Mouse (Mus musculus) right cerebral cortex, adult 18-20 months (tissue): ENCODE data around the gene Slc30a4.

Source experiments
- DNase-seq: peaks from one replicate; pipeline ENCODE4 v3.0.0; 2022; ENCODE audit warnings: mixed read lengths

The Slc30a4 gene

DNA sequence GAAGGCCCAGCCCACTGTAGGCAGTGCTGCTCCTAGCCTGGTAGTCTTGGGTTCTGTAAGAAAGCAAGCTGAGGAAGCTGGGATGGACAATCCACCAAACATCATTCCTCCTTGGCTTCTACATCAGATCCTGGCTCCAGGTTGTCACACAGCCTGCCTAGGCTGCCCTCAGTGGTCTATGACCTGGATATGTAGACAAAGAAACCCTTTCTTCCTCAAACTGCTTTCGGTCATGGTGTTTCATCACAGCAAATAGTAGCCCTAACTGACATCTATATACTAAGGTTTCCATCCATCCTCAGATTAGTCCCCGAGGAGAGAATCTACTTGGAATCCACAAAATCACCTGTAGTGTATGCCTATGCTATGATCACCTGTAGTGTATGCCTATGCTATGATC, 27.3 kb downstream of the Slc30a4 start:
- DNase-seq, result no peak

DNA sequence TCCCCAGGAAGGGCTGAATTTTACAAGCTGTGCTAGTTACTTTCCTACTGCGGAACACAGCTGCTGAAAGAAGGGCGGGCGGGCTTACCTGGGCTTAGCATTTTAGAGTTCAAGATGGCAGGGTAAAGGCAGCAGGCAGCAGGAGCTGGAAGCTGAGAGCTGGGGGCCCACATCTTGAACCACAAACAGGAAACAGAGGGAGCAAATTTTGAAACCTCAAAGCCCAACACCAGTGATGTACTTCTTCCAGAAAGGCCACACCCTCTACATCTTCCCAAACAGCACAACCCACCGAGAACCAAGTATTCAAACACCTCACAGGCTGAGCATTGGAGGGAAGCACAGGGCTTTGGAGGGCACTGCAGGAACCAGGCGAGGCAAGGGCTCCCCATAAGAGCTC, 29.6 kb downstream of the Slc30a4 start:
- no peak for DNase-seq

DNA sequence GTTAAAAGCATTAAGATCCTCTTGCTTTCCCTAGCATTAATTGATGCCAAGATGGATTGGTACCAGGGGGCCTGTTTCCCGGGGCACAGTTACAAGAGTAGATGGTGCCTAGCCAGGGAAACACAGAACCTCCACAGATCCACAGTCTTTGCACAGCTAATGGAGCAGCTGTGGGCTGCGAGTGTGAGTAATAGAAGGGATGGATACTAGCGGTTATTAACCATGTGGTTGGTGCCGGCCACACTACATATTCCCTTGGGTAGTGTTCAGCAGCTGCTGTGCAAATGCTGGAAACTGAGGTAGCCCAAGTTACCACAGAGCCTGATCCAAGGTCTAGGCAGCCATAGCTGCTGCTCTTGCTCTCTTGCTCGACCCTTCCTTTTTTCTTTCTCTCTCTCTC, 30.7 kb downstream of the Slc30a4 start:
- DNase-seq, result no peak

DNA sequence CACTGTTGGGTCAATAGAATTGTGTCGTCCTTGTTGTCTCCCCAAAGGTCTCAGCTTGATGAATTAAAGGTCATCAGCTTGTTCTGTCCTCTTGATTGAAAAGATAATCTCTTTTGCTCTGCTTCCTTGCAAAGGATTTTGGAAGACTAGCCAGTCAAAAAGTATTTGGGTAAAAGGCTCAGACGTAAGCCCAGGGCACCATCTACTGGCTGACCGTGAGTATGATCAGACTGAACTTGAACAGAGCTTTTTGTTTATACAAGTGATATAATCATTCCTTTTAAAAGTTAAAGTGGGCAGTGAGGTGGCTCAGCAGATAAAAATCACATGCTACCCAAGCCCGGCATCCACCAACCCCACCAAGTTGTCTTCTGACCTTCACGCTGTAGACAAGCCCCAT, 34.6 kb downstream of the Slc30a4 start:
- DNase-seq, result peak; percentile 15

DNA sequence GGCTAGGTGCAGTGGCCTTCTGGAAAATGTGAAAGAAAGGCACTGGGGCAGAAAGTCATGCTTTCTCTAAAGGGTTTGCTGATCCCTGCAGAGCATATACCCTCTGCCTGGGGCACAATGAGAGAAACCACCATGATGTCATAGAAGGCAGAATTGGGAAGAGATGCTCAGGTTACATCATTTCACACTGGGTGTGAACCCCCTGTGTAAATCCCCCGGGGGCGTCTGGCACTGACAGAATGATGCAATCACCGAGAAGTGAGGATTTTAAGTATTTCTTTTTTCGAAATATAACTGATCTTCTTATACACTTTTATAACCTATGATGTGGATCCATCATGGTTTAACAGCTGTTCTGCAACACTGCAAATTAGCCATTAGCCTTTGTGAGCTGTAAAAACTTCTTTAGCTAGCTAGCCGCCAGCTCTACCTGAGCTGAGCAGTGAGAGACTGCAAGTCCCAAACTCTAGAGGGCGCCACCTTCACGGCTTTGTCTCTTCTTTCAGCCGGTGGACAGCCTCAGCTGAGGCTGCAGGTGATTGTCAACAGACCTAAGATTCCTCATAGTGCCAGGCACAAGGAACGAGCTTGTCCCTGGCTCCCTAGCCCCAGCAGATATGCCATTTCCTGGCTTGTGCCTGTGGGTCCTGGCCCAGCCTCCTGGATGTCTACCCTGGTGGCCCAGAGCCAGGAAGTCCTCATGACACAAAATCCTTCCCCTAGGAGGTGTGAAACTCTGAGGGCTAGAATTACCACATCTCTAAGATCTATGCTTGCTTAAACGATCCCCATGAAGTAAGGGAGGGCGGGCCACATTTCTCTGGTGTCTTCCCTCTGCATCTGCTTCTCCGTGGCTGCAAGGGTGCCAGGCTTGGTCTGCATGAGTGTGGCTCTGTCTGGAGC, 36.2 kb downstream of the Slc30a4 start:
- DNase-seq, result peak; percentile 31

DNA sequence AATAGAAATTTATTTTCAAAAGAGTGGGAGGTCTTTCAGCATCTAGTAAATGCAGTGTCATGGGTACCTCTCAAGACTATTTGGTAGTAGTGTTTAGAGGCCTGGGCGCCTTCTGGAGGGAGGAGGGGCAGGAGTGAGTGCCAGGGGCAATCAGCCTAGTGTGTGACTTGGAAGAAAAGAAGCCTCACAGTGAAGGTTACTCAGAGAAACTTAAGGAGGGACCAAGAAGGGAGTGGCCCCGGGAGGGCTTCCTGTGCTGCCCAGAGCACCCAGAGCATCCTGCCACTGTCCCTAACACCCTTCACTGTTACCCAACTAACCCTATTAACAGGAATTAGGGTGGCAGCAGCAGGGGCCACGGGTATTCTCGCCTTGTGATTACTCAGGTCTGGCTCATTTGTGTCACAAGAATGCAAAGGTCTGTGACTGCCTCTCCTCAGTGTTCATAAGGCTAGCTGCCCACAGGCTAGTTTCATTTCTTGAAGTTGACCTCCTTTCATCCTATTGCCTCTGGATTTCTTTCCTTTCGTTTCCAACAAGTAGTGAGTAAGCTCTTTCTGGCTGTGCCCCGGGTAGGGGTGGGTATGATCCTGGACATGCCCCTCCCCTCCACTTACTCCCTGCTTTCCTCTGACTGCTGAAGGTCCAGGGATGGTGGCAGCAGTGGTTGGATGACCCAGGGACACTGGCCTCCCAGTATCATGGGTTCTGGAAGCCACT, 37.0 kb downstream of the Slc30a4 start:
- no peak for DNase-seq

DNA sequence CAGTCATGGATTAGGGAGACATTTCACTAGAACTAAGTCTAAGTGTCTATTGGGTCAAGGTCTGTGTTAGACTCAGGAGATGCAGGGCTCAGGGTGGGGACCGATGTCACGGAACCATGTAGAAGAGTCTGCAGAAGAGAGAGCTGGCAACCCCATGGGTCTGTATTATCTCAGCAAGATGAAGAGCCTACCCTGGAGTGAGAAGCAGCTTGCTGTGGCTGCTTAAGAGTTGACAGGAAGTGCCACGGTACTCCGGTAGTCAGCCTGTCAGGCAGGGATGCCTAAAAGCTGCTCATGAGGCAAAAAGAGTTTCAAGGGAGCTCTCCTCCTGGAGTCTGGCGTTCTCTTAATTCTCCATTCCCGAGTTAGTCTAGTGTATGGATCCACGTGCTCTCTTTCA, 42.6 kb downstream of the Slc30a4 start:
- DNase-seq, result no peak

DNA sequence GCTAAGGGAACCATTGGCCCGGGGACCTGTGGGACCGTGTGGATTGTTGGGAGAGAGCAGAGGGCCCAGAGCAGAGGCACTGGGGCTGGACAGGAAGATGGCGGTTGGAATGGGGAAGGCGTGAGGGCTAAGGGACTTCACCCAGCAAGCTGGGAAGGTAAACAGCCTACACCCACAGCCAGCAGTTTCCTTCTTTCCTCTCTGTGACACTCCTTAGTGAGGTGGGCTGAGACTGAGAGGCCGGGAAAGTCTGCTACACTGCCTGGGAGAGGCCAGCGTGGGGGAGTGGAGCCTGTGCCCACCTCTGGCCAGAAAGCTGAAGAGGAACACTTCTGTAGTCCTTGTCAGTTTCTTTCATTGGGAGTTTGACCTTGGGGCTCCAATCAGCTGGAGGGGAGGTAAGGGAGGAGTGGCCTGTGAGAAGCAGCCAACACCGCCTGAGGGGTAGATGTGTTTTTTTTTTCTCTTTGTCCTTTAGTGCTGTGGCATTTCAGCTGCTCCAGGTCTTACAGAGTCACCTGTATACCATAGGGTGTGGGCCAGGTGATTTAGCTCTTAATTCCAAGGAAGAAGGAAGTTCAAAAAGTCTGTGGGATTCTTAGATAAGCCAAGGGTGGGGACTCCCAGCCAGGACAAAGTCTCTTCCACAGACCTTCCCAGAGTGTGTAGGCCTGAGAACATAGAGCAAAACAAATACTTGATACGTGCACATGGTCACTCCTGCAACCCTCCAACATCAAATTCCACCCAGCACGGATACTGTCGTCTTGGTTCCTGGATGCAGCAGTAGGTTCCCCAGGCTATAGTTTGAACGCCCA, 44.5 kb downstream of the Slc30a4 start:
- no peak for DNase-seq

DNA sequence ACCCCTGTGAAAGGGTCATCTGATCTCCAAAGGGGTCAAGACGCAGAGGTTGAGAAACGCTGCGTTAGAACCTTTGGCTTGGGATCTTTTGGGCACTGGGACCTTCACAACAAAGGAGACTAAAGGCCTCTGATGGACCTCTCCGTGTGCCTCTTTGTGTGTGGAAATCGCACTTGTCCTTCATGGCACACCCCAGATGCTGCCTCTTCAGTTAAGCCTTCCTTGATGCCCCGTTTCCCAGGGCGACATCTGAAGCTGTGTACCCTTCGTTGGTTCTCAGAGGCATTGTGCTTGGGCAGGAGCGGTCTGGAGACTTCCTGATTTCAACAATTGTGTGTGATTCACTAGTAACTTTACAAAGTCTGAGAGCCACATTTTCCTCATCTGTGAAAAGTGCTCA, 45.7 kb downstream of the Slc30a4 start:
- no peak for DNase-seq

DNA sequence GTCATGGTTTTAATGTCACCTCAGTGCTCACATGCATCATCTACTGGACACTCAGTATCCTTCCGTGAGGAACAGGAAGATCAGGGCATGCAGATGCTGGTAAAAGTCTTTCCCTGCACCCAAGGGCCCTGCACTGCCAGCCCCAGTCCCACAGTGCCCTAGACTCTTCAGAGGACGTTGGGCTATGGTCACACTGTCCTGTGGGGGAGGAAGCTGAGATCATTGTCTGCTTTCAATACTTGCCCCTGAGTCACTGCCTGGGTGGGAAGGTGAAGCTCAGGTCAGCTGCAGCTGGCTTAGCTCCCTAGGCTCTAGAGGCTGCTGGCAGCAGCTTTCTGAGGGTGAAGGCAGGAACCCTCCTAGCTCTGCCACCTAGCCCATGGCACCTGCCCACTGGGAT, 46.4 kb downstream of the Slc30a4 start:
- DNase-seq, result no peak

DNA sequence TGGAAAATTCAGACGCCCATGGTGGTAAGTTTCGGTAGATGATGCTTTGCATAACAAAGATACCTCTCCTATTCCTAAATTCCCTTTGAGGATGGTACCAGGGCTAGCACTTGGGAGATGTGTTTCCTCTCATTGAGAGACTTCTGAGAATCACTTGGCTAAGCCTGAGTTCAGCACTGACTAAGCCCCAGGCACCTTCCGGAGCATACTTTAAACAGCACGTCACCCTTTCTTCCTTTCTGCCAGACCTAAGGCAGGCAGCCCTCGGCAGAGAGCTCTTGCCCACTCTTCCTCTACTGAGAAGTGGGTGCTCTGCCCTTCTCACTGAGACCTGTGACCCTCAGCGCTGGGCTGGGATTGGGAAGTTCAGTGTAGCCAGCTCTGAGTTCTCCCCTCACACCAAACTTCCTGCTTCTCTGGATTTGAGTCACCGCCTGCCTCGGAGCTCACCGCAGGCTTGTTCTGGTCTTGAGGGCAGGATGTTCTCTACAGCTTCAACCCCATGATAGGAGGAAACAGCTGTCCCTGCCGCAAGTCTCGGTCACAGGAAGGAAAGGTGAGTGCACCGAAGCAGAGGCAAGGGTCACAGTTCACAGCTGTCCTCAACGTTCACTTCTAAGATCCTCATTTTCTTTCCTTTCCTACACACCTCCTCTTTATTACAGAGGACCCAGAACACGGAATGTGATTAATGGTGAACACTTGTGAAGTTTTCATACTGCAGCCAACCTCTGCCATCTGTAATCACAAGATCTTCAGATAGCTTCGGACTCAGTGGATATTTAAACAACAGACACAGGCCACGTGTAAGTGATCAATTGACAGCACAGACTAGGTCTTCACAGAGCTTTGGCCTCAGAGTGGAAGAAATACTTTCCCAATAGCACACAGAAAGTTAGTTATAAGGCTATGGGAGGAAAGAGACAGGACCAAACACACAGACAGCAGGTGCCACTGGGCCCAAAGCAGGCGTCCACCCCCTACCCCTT, 50.1 kb downstream of the Slc30a4 start:
- DNase-seq, result no peak

DNA sequence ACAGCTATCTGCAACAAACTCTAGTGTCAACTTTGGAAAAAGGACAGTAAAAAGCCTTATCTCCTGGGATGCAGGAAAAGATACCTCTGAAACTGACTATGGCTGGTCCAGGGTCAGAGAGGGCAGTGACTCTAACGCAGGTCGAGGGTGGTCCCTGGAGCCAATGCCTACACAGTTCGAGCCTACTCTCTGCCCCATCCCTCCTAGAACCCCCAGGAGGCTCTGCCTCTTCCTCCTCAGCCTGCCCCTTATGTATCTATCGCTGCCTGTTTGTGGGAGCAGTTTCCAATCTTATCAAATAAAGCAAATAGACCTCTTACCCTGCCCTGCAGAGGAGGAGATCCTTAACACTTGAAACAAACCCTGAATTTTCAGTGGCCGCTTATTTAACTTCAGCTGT, 63.8 kb downstream of the Slc30a4 start:
- no peak for DNase-seq

DNA sequence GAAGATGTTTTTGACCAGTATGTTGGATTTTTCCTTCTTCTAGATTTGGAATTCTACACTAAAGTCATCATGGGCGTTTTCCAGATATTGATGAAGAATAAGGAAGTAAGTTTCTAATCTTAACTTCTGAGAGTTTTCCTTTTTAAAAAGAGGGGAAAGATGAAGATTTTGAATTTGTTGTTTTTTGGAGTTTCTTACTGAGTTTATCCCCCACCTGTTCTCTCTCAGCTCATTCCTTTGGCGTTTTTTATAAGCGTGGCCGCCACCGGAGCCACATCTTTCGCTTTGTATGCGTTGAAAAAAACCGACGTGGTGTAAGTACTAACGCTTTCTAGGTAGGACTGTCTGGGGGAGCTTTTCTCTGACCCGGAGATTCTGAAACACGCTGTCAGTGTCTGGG, 64.4 kb downstream of the Slc30a4 start:
- no peak for DNase-seq

DNA sequence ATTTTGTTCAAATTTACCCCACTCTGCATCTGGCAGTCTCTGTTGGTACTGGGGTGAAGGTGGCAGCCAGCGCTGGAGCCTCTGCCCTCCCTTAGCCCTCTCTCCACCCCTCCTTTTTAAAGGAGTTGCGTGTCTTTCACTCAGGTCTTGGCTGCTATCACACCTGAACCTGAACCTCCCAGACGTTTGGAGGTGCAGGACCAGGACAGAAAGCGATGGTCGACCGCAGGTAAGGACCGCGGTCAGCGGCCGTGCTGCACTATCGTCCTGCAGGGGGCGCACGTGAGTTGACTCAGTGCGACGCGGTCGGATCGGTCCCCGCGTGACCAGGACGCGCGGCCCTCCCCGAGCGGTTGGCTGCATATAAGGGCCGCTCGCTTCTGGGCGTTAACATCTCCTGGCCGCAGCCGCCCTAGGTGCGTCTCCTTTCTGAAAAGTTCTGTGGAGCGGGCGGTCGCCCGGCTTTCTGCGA, 64.9 kb downstream of the Slc30a4 start:
- peak; percentile 45 for DNase-seq

DNA sequence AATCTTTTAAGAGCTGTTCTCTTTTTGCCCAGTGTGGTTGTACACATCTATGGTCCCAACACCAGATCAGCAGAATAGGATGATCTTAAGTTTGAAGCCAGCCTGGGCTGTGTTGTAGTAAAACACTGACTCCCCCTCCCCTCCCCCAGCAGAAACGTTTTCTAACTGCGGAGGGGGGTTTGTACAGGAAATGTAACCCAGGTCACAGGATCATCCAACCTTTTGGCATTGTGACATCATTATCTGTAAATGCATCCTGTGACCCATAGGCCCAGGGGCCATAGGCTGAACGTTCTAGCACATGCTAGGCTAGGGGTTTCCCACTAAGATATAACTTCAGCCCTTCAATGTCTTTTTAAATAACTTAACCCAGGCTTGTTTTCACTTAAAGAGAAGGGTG, 65.8 kb downstream of the Slc30a4 start, which contains the start of gene AA467197:
Gene AA467197, plus strand, starts transcription at position 301 of the 400 bp plus-strand sequence.
- no peak for DNase-seq
